Mouse (Mus musculus) adrenal gland, adult (tissue): ENCODE measurements at regions not wholly inside any gene's neighbourhood (a gene's known extent, or its start where the extent isn't known, plus 50 kb on each side); places are given as distances from the start of the nearest gene placed in this dataset.

ENCODE experiments used
- DNase-seq, 2 experiments: peaks; one replicate each; pipeline ENCODE4 v3.0.0; 2022 to 2023; ENCODE audit warnings: low spot score in 1 of 2; ENCODE audit not compliant: inconsistent age in 2 of 2

DNA sequence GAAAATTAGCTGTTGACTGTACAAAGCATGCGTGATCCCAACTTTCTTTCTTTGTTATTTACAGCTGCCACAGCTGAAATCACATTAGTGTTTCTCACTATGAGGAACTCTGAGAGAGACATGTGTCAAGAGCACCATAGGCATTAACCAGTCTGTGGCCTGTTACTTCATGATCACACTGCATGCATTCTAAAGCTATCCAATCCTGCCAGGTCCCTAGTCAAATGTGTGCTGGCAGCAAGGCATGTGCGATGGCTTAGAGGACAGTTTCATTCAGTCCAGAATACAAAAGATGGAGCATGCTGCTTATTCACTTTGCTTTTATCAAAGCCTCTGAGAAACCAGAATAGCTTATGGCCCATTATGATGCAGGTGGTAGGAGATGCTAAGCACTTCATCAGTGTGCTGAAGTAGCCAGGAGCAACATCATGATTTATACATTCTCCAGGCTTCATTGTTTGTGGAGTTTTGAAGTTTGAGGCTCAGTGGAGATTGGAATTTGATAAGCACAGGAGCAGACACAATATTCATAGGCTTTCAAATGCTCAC, 882.9 kb upstream of the Lrrn3 start:
- DNase-seq = no peak

- DNase-seq = no peak
Observed at GRCm38 (mm10) chr12:42338996-42339680, 852.9 kb upstream of the Lrrn3 start.

DNA sequence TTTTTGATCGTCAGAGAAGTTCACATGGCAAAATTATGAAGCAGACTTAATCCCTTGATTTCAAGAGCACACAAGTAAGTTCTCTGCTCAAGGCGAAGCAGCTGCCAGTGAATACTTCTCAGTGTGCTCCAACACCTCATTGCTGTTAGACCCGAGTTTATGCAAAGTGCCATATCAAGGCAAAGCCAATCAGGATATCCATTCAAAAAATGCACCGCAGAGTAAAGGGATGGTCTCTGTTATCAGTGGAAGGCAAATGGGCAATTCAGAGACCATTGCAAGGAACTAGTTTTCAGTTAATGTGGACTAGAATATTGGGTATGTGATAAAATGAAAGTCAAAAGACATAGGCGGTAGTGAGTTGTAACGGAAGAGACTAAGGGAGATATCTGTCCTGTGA, 820.2 kb upstream of the Lrrn3 start:
- no peak for DNase-seq

GRCm38 (mm10) chr12:42277241-42278032, 791.2 kb upstream of the Lrrn3 start:
- peak in 1 of 2 experiments; percentile 49 for DNase-seq

DNA sequence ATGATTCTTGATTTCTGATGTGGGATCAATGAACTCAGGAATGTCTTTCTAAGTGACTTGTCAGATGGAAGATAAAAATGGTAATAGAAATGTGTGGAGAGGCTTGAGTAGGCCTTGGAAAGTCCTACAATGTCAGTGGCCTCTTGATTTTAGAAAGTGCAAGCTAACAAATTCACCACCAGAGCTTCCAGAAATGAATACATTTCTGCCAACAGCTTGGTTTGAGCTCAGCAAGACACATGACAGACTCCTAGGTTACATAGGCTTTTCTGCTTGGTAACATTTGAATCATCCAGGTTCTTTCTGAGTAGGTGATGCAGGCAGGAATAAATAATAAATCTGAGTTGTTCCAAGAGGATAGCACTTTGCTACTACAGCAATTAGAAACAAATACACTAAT, 764.2 kb upstream of the Lrrn3 start:
- no peak for DNase-seq

DNA sequence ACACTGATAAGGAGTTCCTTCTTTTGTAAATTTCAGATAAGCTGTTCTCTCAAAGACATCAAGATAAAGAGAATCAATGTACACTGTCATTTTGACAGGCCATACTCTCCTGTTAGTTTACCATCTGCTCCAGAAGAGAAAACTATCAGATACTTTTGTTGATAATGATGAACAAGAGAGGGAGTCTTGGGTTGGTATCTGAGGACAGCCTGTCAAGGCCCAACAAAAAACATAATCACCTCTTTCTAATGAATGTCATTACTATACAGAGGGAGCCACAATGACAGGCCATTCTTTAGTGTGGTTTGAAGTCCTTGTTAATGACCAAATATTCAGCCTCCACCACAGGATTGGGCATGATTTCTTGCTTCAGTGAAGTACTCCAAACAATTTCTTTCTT, 743.0 kb upstream of the Lrrn3 start:
- DNase-seq = no peak

DNA sequence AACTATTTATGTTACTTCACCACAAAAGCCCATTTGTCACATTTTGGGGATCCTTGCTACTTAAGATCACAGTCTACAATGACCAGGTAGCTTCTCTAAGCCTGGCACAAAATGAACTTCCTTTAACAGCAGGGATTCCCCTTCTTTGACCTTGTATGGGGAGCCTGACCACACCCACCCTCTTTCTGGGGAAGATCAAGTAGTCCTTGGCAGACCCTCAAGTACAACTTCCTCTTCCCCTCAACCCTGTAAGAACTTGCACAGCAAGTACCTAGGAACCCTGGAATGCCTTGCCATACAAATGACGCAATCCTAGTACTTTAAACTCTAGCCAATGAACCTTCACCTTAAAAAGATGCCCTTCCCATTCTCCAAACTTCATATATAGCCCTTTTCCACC, 695.4 kb upstream of the Lrrn3 start:
- no peak for DNase-seq

GRCm38 (mm10) chr12:42179947-42180669, 693.9 kb upstream of the Lrrn3 start:
- DNase-seq = no peak

DNA sequence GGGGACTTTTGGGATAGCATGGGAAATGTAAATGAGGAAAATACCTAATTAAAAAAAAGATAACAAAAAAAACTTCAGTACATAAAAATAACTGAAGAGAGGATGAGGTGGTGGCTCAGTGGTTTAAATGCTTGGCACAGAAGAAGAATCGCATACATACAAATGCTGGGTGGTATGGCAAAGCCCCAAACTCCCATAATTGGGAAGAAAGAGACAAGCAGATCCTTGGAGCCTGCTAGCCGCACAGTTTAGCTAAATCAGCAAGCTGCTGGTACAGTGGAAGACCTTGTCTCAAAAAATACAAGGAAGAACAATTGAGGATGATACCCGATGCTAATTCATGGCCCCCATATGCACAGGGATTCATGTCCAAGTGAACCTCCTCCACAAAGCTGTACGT, 661.7 kb upstream of the Lrrn3 start:
- no peak for DNase-seq

DNA sequence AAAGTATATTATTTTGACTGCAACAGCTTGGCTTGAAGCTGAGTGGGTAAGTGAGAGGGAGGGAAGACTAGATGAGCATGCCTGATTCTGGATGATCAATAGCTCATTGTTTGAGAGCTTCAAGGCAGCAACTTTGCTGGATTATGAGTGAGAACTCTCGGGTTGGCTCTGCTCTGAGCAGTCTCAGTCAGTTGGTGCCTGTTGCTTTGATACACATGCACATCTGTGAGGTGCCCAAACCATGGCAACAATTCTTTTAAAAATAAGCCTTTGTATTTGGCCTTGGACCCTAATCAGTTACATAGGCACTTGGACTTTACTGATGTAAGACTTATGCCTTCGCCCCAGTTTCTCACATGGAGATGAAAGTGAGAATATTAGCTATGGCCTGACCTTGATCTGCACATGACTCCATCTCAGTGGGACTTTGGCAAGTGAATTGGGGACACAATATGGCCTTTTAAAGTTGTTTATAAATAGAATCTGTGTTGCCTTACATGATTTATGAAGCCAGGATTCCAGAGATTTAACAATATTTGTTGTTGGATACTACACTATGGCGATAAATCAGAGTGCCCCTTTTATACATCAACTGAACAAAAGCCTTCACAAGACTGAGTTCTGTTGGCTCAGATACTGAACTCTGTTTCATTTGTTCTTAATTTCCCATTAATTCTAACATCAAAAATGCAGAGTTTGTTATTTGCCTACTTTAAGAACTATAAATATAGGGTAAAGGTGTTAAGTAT, 652.6 kb upstream of the Lrrn3 start:
- DNase-seq = peak in 1 of 2 experiments; percentile 29

DNA sequence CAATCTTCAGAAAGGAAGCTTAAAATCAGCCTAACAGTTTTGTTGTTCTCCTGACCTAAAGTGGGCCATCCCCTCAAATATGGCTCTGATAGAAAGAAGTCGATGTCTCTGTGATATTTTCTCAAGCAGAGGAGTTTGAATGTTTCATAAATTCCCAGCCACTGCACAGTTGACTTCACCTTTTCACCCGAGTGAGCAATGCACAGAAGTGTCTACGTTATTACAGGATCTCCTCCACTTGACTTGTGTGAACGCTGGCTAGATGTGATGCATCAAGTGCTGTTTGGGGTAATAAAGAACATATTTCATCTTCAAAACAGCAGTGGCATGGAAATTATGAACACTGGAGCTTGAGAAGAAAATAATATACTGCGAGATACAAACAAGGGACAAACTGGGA, 651.9 kb upstream of the Lrrn3 start:
- no peak for DNase-seq

DNA sequence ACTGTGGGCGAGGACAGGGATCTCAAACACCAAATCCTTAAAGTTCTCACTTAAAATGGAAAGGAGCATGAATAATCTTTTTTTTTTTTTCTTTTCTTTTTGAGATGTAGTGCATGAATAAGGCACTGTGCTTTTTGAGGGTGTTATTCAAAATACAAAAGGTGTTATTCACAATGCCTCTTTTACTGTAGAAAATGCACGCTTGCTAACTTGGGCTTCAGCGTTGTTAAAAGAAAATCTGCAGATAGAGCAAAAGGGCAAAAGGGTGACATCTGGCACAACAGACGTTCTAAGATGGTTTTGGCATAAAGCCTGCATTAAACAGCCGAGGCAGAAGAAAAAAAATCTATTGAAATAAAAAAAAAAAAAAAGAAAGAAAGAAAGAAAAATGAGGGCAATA, 651.5 kb upstream of the Lrrn3 start:
- DNase-seq = no peak

- no peak for DNase-seq
Observed at GRCm38 (mm10) chr12:42100189-42100588, 614.0 kb upstream of the Lrrn3 start.

- peak in 1 of 2 experiments; percentile 26 for DNase-seq
Observed at GRCm38 (mm10) chr12:42070401-42070800, 584.2 kb upstream of the Lrrn3 start.

- no peak for DNase-seq
Observed at GRCm38 (mm10) chr12:42063745-42064144, 577.5 kb upstream of the Lrrn3 start.

DNA sequence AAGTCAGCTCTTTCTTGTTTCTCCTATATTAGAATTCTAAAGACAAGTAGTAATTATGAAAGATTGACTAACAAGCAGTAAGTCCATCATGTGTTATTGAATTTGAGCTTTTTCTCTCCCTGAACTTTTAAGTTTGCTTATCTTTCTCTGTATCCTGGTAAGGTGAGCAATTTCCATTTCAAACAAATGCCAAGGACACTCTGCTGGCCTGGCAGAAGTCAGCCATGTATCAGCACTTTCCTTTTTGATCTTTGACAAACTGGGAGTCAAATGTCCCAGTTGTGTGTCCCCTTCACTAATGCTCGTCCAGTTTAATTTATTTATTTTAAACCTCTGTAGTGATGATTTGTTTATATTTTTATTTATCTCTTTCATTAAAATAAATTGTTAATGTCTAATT, 562.8 kb upstream of the Lrrn3 start:
- DNase-seq = peak; percentile 52 to 88

- peak in 1 of 2 experiments; percentile 12 for DNase-seq
Observed at GRCm38 (mm10) chr12:42027874-42028273, 541.6 kb upstream of the Lrrn3 start.

DNA sequence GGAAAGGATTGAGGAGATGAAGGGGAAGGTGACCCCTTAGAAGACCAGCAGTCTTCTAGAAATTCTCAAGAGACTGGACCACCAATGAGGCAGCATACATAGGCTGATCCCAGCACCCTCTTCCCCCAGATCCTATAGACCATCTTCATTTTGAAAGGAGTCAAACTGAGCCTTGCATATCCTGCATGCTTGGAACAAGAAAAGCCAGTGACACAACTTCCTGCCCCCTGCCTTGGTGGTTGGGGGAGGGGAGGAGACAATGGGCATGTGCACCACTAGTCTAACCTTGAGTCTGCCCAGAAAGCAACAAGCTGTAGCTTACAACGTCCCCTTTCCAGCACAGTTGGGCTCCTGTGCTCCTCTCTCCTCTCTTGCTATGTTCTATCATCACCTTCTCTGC, 531.3 kb upstream of the Lrrn3 start:
- peak in 1 of 2 experiments; percentile 12 for DNase-seq

- DNase-seq = no peak
Observed at GRCm38 (mm10) chr12:42008827-42009383, 522.7 kb upstream of the Lrrn3 start.

DNA sequence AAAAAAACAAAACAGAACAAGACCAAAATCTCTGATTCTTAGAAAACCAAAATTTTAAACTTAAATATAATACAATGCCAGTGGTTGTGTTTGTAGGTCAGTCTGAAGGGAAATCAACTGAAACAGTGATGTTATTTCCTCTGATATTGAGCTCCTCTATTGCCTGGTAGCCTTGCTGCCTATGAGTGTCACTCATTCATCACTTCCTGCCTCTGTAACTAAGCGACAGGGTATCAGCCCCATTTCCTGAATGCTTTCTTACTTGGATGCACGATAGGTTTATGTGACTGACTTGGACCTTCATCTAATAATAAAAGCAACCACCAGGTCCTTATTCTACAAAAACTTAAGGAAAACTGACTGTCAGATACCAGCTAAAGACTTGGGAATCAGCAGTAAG, 520.7 kb upstream of the Lrrn3 start:
- DNase-seq = no peak
